Mouse (Mus musculus) E14TG2a.4 (cell line): Measurements from ENCODE around the gene Vmn1r23.
"Not testable (repeated sequence)": the region's sequence is repeated elsewhere in the genome, so short reads cannot be mapped to it uniquely, and the experiment has no call there.

Experiments
- H3K27me3 ChIP-seq: 2 replicates; pipeline ENCODE4 v1.6.1; 2014; ENCODE audit warnings: low read length, control low read depth; ENCODE audit not compliant: insufficient read depth
- H3K36me3 ChIP-seq: 2 replicates; pipeline ENCODE4 v1.6.1; 2014; ENCODE audit warnings: low read length, control low read depth; ENCODE audit not compliant: insufficient read depth
- H3K4me1 ChIP-seq: replicated peaks from 2 replicates; pipeline ENCODE4 v1.6.1; 2014; ENCODE audit warnings: low read depth, low read length, control low read depth
- H3K4me3 ChIP-seq: replicated peaks from 2 replicates; pipeline ENCODE4 v1.5.1; 2014; ENCODE audit warnings: mild to moderate bottlenecking, low read length
- H3K9me3 ChIP-seq: 2 replicates; pipeline ENCODE4 v1.6.1; 2014; ENCODE audit warnings: low read length, control low read depth
- CTCF ChIP-seq: conservative IDR thresholded peaks from 2 replicates; pipeline ENCODE4 v1.5.1; 2014; ENCODE audit warnings: low read length
- NANOG ChIP-seq: IDR thresholded peaks from 2 replicates; pipeline ENCODE4 v1.6.1; 2014; ENCODE audit warnings: borderline replicate concordance, low read length, mixed read lengths
- POU5F1 ChIP-seq: IDR thresholded peaks from 2 replicates; pipeline ENCODE4 v1.6.1; 2014; ENCODE audit warnings: low read length, borderline replicate concordance

Vmn1r23 gene

GRCm38 (mm10) chr6:57926738-57927137, at the start of gene Vmn1r23:
TSS of gene Vmn1r23 (minus strand) at chr6:57926838.
- Histone ChIP-seq H3K4me1 (no peaks in the 10 kb centered on the region), H3K36me3 (no peaks in the 10 kb centered on the region), H3K9me3 (no peaks in the 10 kb centered on the region), H3K4me3 (no peak within 1 kb of the TSS), H3K27me3 (no peaks in the 10 kb centered on the region)
- no peak for TF ChIP-seq NANOG
- TF ChIP-seq CTCF = no peak
- no peak for TF ChIP-seq POU5F1

GRCm38 (mm10) chr6:57961403-57961802, 34.8 kb upstream of the Vmn1r23 start, which contains the start of gene Vmn1r24:
TSS of gene Vmn1r24 (minus strand) at chr6:57961503.
- H3K4me1 ChIP-seq, H3K4me3 ChIP-seq, H3K27me3 ChIP-seq, H3K9me3 ChIP-seq, H3K36me3 ChIP-seq: not testable (repeated sequence)

- no peaks in the 10 kb centered on the region for H3K27me3 ChIP-seq
- no peaks in the 10 kb centered on the region for H3K36me3 ChIP-seq
- peaks cover 15% of the 10 kb centered on the region for H3K9me3 ChIP-seq
- H3K4me3 ChIP-seq = no peak within 1 kb of the TSS
- H3K4me1 ChIP-seq = no peaks in the 10 kb centered on the region
- TF ChIP-seq CTCF (no peak), POU5F1 (no peak), NANOG (no peak)
These were observed 18.7 kb downstream of the Vmn1r23 start, which contains the start of gene Vmn1r22 for GRCm38 (mm10) chr6:57907928-57908327. TSS of gene Vmn1r22 (minus strand) at chr6:57908028.
